Mouse (Mus musculus) embryonic facial prominence, embryonic 13.5 days (tissue): ENCODE measurements around the gene Pip5kl1. TPM values are rescaled to one million over a fixed set of nuclear protein-coding genes. Genes with fewer than 3 reads are reported as not detected.

Experiments
- ATAC-seq: fragments of 200-750 bp; cut with Nextera tagmentation; 2 replicates; pipeline ENCODE4 v1.8.0; 2017; ENCODE audit warnings: low read depth; ENCODE audit not compliant: insufficient number of reproducible peaks, insufficient read depth, low FRiP score, low TSS enrichment
- H3K27ac ChIP-seq: fragments of 300-500 bp; sonication (generic); 2 replicates; pipeline ENCODE4 v1.5.1; 2015; ENCODE audit warnings: moderate library complexity, mild to moderate bottlenecking, inconsistent platforms
- H3K27me3 ChIP-seq: fragments of 300-500 bp; sonication (generic); 2 replicates; pipeline ENCODE4 v1.6.1; 2015; ENCODE audit warnings: mild to moderate bottlenecking, inconsistent platforms
- H3K36me3 ChIP-seq: fragments of 300-500 bp; sonication (generic); 2 replicates; pipeline ENCODE4 v1.6.1; 2015; ENCODE audit warnings: mild to moderate bottlenecking, inconsistent platforms
- H3K4me1 ChIP-seq: fragments of 300-500 bp; sonication (generic); 2 replicates; pipeline ENCODE4 v1.6.1; 2015; ENCODE audit warnings: inconsistent platforms
- H3K4me2 ChIP-seq: fragments of 300-500 bp; sonication (generic); 2 replicates; pipeline ENCODE4 v1.6.1; 2015; ENCODE audit warnings: moderate library complexity, mild to moderate bottlenecking, inconsistent platforms
- H3K4me3 ChIP-seq: fragments of 300-500 bp; sonication (generic); 2 replicates; pipeline ENCODE4 v1.5.1; 2015; ENCODE audit warnings: mild to moderate bottlenecking, inconsistent platforms
- H3K9ac ChIP-seq: fragments of 300-500 bp; sonication (generic); 2 replicates; pipeline ENCODE4 v1.6.1; 2015; ENCODE audit warnings: mild to moderate bottlenecking, inconsistent platforms
- H3K9me3 ChIP-seq: fragments of 300-500 bp; sonication (generic); 2 replicates; pipeline ENCODE4 v1.6.1; 2016; ENCODE audit warnings: inconsistent platforms
- WGBS: fragments of 180-500 bp; shearing (Covaris S2); methylation state at CpG from one replicate; pipeline ENCODE4 v1.1.7; 2015; ENCODE audit warnings: mixed read lengths; 5-methylcytosine and 5-hydroxymethylcytosine counted together
- polyA plus RNA-seq: library from polyadenylated mRNA; unstranded; fragments of >200 nt; fragmentation: Nextera tagmentation; extraction: Ambion mirVana; gene quantifications from 2 replicates; pipeline ENCODE4 v1.2.1, GENCODE M21; 2015

The Pip5kl1 gene
- polyA plus RNA-seq, 1 experiment from 2014 or later = 1.1 TPM

DNA sequence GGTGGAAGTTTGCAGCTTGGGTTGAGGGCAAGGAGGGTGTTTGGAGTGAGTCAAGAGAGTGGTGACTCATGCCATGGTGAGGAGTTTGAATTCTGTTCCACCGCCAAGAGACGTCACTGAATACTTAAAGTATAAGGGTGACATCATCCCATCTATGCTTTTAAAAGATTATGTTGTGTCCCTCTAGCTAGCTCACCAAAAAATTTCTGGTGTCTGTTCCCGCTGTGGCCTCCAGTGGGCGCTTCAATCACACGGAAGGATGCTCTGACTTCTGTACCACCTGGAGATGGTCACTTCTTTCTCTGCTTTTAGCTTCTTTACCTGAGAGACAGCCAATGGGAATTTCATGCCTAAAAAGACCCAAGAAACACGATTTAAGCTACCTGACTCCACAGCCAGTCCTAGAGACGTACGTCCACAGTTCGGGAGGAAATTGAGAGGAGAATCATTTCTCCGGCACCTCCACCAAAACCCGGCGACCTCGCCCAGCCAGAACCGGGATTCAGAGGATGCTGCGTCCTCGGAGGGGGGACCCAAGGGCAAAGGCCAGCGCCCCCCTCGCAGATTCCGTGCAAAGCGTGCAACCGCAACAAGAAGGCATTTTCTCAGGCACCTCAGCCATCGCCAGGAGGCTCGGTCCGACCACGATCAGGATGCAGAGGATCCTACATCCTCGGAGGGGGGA, 446 bp downstream of the Pip5kl1 start:
- H3K4me1 ChIP-seq = peaks cover 28% of the 10 kb centered on the region
- H3K9me3 ChIP-seq = no peaks in the 10 kb centered on the region
- no peak for ATAC-seq
- WGBS = under 1% methylated on average over 26 of the region's 26 CpGs
- peak overlapping the region; percentile 55 for H3K4me3 ChIP-seq
- peak overlapping the region; percentile 97 for H3K4me2 ChIP-seq
- peak overlapping the region; percentile 68 for H3K9ac ChIP-seq
- no peak overlapping the region for H3K27ac ChIP-seq
- H3K27me3 ChIP-seq = peaks cover 26% of the 10 kb centered on the region
- H3K36me3 ChIP-seq = peaks cover 13% of the 10 kb centered on the region; the same call in 1 of the 2 replicates

DNA sequence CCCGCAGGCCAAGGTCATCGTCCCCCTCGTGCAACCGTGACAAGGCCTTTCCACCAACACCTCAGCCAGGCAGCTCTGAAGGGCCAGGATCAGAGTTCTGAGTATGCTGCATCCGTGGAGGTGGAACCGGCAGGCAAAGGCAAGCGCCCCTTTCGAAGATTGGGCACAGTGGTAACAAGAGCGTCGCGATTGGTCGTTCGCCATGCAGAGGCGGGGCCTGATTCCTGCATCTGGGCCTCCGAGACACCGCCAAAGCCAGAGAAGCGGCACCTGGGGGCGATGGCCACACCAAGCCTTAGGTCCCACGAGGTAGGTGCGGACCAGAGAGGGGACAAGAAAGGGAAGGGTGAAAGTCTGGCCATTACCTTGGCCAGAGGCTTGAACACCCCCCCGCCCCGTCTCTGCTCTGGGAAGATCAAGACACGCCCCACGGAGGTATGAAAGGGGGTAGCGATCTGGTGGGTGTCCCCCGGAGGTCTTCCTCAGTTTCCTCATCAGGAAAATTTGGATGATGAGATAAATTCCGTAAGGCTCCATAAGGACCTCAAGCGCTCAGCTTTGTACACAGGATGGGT, 1.1 kb downstream of the Pip5kl1 start, which contains the start of gene 9430097D07Rik:
TSS of gene 9430097D07Rik (minus strand) at position 99 of the 575 bp plus-strand sequence.
- Histone ChIP-seq H3K9ac (peak within 1 kb of the TSS; percentile 68), H3K27ac (no peak within 1 kb of the TSS), H3K27me3 (peaks cover 31% of the 10 kb centered on the region), H3K36me3 (peaks cover 13% of the 10 kb centered on the region; the same call in 1 of the 2 replicates), H3K4me1 (peaks cover 28% of the 10 kb centered on the region), H3K4me2 (peak within 1 kb of the TSS; percentile 97), H3K9me3 (no peaks in the 10 kb centered on the region), H3K4me3 (peak within 1 kb of the TSS; percentile 55)
- WGBS = 4% methylated on average over 28 of the region's 28 CpGs
- 0 out of 2 replicates have a peak, but pooled peaks have one; percentile 40 for ATAC-seq

DNA sequence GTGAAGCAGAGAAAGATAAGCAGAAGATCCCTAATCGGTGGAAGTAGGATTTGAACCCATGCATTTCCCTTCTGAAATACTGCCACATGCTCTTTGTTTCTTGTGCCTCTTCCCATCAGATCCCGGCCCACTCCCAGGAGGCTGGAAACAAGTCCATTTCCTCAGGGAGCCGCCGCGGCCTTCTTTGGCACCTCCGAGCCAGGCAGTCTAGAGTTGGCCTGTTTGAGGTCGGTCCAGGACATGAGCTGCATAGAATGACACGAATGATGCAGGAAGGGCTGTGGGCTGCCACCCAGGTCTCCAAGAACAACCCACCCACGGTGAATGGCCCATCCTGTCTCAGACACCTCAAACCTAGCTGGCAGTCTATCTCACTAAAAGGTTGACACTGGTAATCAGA, 1.9 kb downstream of the Pip5kl1 start:
- H3K9ac ChIP-seq = no peak overlapping the region
- H3K9me3 ChIP-seq = no peaks in the 10 kb centered on the region
- peaks cover 13% of the 10 kb centered on the region; the same call in 1 of the 2 replicates for H3K36me3 ChIP-seq
- peaks cover 23% of the 10 kb centered on the region for H3K4me1 ChIP-seq
- WGBS = 88% methylated on average over 9 of the region's 9 CpGs
- H3K4me2 ChIP-seq = no peak overlapping the region
- H3K4me3 ChIP-seq = no peak overlapping the region
- no peak overlapping the region for H3K27ac ChIP-seq
- H3K27me3 ChIP-seq = peaks cover 31% of the 10 kb centered on the region
- no peak for ATAC-seq

DNA sequence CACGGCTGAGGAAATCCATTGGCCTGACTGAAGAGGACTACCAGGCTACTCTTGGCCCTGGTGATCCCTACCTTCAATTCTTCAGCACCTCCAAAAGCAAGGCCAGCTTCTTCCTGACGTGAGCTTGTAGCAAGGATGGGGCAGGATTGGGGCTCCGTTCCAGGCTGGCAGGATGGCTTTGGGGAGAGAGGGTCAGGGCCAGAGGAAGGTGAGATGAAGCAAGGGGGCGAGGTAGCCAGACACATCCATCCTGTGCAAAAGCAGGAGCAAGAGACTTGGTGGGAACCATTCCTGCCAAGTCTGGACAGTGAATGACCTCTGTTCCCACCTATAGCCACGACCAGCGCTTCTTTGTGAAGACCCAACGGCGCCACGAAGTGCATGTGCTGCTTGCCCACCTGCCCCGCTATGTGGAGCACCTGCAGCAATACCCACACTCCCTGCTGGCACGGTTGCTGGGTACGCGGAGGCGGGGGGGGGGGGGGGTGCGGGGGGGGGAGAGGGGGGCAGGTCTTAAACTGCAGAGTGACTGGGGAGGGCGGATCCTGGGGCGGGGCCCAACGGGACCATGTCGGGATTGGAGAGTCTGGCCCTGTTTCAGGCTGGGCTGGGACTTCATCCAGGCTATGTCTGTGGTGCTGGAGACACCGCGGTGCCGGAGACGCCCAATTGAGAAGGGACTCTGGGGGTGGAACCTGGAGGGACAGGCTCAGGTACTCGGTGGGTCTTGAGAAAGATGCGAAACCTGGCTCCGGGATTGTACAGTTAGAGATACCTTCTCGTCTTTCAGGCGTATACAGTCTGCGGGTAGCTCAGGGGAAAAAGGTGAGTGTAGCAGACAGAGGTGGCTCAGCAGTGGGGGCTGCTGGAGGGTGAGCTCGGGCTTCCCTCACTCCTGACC, 3.8 kb downstream of the Pip5kl1 start:
- ATAC-seq = no peak
- peaks cover 1% of the 10 kb centered on the region; the same call in 1 of the 2 replicates for H3K36me3 ChIP-seq
- H3K4me2 ChIP-seq = no peak overlapping the region
- H3K4me3 ChIP-seq = no peak overlapping the region
- H3K9me3 ChIP-seq = no peaks in the 10 kb centered on the region
- WGBS = 32% methylated on average over 25 of the region's 30 CpGs
- H3K27ac ChIP-seq = no peak overlapping the region
- H3K9ac ChIP-seq = no peak overlapping the region
- peaks cover 38% of the 10 kb centered on the region for H3K27me3 ChIP-seq
- peaks cover 25% of the 10 kb centered on the region for H3K4me1 ChIP-seq

DNA sequence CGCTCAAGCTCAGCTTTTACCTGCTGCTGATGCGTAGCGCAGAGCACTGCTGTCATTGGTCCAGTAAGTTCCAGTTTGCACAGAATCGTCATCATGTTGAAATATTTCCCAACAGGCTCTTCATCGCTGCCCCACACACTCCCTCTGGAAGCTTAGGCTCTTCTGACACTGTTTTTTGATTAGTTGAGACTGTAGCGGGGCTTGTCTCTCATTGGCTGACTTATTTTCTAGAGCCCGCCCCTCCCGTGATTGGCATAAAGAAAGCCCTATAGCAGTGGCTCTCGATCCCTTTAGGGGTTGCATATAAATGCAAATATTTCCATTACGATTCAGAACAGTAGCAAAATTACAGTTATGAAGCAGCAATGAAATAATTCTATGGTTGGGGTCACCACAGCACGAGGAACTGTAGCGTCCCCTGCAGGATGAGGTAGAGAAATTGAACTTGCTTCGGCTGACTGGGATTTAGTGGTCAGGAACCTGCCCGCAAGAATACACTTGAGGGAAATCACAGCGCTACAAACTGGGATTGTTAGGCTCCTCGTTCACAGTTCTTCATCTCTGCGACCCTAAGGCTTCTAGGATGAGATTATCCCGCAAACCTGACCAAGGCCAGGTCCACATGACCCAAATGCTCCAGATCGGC, 7.0 kb downstream of the Pip5kl1 start:
- 37% methylated on average over 19 of the region's 19 CpGs for WGBS
- H3K4me1 ChIP-seq = peaks cover 15% of the 10 kb centered on the region; the same call in 1 of the 2 replicates
- no peaks in the 10 kb centered on the region for H3K9me3 ChIP-seq
- H3K4me2 ChIP-seq = peak overlapping the region; percentile 43
- no peak for ATAC-seq
- peaks cover 38% of the 10 kb centered on the region for H3K27me3 ChIP-seq
- H3K27ac ChIP-seq = no peak overlapping the region
- no peak overlapping the region for H3K9ac ChIP-seq
- no peaks in the 10 kb centered on the region for H3K36me3 ChIP-seq
- H3K4me3 ChIP-seq = peak overlapping the region; percentile 31

DNA sequence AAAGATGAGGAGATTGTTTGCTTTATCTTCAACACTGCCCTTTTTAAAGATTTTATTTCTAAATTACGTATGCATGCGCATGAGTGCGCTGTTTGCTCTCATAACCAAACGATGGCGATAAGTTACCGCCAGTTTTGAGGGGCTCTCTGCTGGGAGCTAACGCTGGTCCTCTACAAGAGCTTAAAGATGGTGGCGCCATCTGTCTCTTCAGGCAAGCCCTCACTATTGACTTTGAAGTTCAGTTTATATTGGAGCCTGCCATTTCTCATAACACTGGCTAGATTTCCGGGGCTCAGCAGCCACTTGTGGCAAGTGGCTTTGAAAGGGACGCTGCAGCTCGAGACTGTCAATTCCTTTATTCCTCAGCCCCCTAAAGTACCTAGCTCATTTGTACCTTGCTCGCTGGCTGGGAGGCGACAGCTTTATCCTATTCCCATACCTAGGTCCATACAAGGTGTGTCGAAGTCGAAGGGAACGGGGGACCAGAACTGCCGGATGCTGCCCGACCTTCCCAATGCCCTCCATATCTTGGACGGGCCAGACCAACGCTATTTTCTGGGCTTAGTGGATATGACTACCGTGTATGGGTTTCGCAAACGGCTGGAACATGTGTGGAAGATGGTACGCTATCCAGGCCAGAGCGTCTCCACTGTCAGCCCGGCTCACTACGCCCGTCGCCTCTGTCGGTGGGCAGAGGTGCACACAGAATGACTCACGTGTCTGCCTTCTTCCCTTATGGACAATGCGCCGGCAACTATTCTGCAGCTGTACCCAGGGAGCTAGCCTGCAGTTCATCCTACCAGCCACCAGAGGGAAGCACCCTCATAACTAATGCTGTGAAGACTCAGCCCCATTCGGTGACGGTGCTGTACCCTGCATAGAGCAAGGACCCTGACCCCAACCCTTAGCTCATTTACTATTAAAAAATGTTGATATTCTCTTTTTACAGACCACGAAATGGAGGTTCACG, 8.5 kb downstream of the Pip5kl1 start:
- H3K4me3 ChIP-seq = peak overlapping the region; percentile 36
- no peaks in the 10 kb centered on the region for H3K36me3 ChIP-seq
- no peaks in the 10 kb centered on the region for H3K9me3 ChIP-seq
- ATAC-seq = peak; percentile 57; the same call in 1 of the 2 replicates
- peaks cover 27% of the 10 kb centered on the region for H3K4me1 ChIP-seq
- no peak overlapping the region for H3K27ac ChIP-seq
- peaks cover 30% of the 10 kb centered on the region for H3K27me3 ChIP-seq
- 15% methylated on average over 37 of the region's 37 CpGs for WGBS
- peak overlapping the region; percentile 67 for H3K4me2 ChIP-seq
- peak overlapping the region; percentile 59 for H3K9ac ChIP-seq

DNA sequence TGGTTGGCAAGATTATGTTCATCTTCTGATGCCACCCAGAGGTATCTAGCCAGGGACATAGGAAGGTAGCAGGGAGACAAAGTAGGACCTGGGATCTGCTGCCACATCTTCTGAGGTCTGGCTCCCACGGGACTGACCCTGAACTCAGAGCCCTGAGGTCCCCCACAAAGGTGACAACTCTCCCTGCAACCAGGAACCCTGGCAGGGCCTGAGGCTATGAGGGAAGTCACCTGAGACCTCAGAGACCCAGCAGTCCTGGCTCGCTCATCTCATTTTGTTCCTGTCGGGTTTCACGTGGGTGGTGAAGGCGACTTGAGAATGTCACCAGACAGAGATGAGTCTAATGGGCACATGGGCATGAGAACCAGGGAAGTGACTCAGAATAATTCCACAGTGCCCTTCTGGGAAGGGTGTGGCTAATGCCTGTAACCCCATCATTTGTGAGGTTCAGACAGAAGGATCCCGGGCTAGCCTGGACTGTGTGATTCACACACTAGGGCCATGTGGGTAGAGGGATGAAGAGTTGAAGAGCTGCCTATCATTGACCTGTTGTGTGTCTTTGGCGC, 10.6 kb downstream of the Pip5kl1 start:
- Histone ChIP-seq H3K4me3 (no peak overlapping the region), H3K4me2 (no peak overlapping the region), H3K36me3 (peaks cover 9% of the 10 kb centered on the region), H3K9me3 (no peaks in the 10 kb centered on the region), H3K27ac (no peak overlapping the region), H3K4me1 (peaks cover 37% of the 10 kb centered on the region), H3K9ac (no peak overlapping the region), H3K27me3 (peaks cover 10% of the 10 kb centered on the region)
- WGBS = 86% methylated on average over 7 of the region's 7 CpGs
- no peak for ATAC-seq

DNA sequence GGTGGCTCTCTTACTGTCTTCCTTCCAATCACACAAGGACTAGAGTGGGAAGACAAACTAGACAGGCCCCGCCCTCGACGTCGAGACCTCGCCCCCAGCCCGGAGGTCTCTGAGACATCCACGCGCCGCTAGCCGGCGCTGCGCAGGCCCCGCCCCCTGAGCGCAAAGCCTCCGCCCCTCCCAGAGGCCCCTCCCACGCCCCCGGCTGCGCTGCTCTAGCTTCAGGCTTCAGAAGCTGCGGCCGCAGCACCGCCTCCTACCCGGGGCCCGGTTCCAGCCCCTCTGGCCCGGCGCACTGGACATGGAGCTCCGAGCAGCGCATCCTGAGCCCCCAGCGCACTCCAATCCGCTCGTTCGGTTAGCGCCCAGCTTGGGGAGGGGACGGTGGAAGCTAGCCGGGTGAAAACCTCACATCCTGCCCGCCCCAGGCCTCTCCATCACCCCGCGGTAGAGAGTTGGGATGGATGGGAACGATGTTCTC, 12.3 kb downstream of the Pip5kl1 start, which contains the start of gene St6galnac4:
TSS of gene St6galnac4 (plus strand) at position 225 of the 481 bp plus-strand sequence.
- Histone ChIP-seq H3K36me3 (peaks cover 13% of the 10 kb centered on the region), H3K4me2 (peak within 1 kb of the TSS; percentile 75), H3K27me3 (peaks cover 7% of the 10 kb centered on the region), H3K27ac (peak within 1 kb of the TSS; percentile 44), H3K9me3 (no peaks in the 10 kb centered on the region), H3K4me1 (peaks cover 34% of the 10 kb centered on the region), H3K4me3 (peak within 1 kb of the TSS; percentile 67), H3K9ac (peak within 1 kb of the TSS; percentile 77)
- peak; percentile 86 for ATAC-seq
- WGBS = under 1% methylated on average over 38 of the region's 38 CpGs

DNA sequence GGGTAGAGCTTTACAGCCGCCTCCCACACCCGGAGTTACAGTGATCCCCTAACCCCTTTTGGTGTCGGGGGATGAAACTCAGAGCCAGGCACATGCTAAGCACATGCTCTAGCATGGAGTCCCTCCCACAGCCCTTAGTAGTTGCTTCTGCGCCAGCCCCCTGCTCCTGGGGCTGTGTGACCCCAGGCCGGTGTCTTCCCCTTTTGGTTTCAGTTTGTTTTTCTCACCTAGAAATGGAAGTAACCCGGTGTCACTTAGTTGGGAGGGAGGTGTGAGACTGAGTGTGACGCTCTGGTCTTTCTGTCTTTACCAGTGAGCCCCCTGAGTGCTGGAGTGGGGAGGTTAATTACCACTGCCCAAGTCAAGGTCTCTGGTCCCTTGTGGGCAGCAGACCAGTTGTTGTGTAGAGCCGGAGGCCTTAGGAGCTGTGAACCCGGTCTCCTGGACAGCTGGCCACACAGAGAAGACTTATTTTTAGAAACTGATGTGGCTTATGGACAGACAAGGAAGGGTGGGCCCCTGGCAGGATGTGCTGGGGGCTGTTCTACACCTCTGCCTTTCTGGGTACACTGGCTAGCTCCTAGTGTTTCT, 13.2 kb downstream of the Pip5kl1 start:
- Histone ChIP-seq H3K9ac (peak overlapping the region; percentile 77), H3K27me3 (peaks cover 5% of the 10 kb centered on the region), H3K27ac (peak overlapping the region; percentile 39; the same call in 1 of the 2 replicates), H3K4me2 (peak overlapping the region; percentile 75), H3K4me1 (peaks cover 32% of the 10 kb centered on the region), H3K9me3 (no peaks in the 10 kb centered on the region), H3K36me3 (peaks cover 13% of the 10 kb centered on the region), H3K4me3 (peak overlapping the region; percentile 67)
- 32% methylated on average over 9 of the region's 9 CpGs for WGBS
- ATAC-seq = no peak
